Mouse (Mus musculus) hindbrain, embryonic 13.5 days (tissue): ENCODE measurements around the gene M1ap. TPM values are rescaled to one million over a fixed set of nuclear protein-coding genes. Genes with fewer than 3 reads are reported as not detected.
A peak's percentile ranks its signal among the peaks of the same experiment; 100 is the strongest.

ENCODE experiments used
- ATAC-seq: fragments of 200-750 bp; cut with Nextera tagmentation; 2 replicates; pipeline ENCODE4 v1.8.0; 2017; ENCODE audit warnings: moderate TSS enrichment; ENCODE audit not compliant: low FRiP score
- H3K27ac ChIP-seq: fragments of 300-500 bp; sonication (generic); 2 replicates; pipeline ENCODE4 v1.5.1; 2015; ENCODE audit warnings: inconsistent platforms, mild to moderate bottlenecking, moderate library complexity
- H3K27me3 ChIP-seq: fragments of 300-500 bp; sonication (generic); 2 replicates; pipeline ENCODE4 v1.6.1; 2015; ENCODE audit warnings: mild to moderate bottlenecking, inconsistent platforms
- H3K36me3 ChIP-seq: fragments of 300-500 bp; sonication (generic); 2 replicates; pipeline ENCODE4 v1.6.1; 2015; ENCODE audit warnings: mild to moderate bottlenecking, inconsistent platforms
- H3K4me1 ChIP-seq: fragments of 300-500 bp; sonication (generic); replicated peaks from 2 replicates; pipeline ENCODE4 v1.6.1; 2015; ENCODE audit warnings: inconsistent platforms
- H3K4me2 ChIP-seq: fragments of 300-500 bp; sonication (generic); 2 replicates; pipeline ENCODE4 v1.6.1; 2015; ENCODE audit warnings: inconsistent platforms, mild to moderate bottlenecking, moderate library complexity
- H3K4me3 ChIP-seq: fragments of 300-500 bp; sonication (generic); 2 replicates; pipeline ENCODE4 v1.5.1; 2015; ENCODE audit warnings: mild to moderate bottlenecking, inconsistent platforms
- H3K9ac ChIP-seq: fragments of 300-500 bp; sonication (generic); 2 replicates; pipeline ENCODE4 v1.6.1; 2015; ENCODE audit warnings: mild to moderate bottlenecking, inconsistent platforms
- H3K9me3 ChIP-seq: fragments of 300-500 bp; sonication (generic); 2 replicates; pipeline ENCODE4 v1.6.1; 2016; ENCODE audit warnings: inconsistent platforms
- WGBS: fragments of 180-500 bp; shearing (Covaris S2); methylation state at CpG from one replicate; pipeline ENCODE4 v1.1.7; 2015; 5-methylcytosine and 5-hydroxymethylcytosine counted together
- polyA plus RNA-seq: library from polyadenylated mRNA; unstranded; fragments of >200 nt; fragmentation: Nextera tagmentation; extraction: Ambion mirVana; gene quantifications from 2 replicates; pipeline ENCODE4 v1.2.1, GENCODE M21; 2015

The M1ap gene
- polyA plus RNA-seq, 1 experiment from 2014 or later = not detected

DNA sequence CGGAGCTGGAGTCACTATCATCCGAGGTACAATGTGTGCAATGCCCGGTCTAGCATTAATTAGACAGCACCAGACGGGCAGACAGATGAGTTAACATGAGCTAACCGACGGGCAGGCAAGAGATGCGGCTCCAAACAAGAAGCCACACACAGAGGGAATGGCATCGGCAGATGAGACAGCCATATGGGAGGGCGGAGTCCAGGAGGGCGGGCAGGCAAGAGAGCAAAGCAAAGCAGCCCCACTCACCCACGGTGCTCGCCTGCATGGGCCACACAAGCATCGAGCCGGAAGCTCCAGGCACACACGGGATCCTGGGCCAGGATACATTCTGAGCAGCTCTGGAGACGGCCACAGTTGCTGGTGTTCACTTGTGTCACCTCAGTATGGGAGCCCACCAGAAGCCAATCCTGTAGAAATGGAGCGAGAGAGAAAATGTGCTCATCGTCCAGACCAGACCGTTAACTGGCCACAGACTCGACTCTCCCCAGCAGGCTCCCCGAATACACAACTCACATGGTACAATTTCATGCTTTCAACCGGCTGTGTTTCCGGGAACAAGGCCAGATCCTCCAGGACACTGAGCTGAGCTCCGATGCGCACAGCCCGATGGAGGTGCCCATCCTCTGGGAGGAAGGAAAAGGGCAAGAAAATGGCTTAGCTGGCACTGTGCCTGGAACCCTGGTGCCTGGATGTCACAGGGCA, 29.5 kb upstream of the M1ap start:
- Histone ChIP-seq H3K4me2 (no peak overlapping the region), H3K27me3 (0 out of 2 replicates have a peak, but pooled peaks cover 3% of the 10 kb centered on the region), H3K27ac (peak overlapping the region; percentile 73; the same call in 1 of the 2 replicates), H3K4me1 (no peaks in the 10 kb centered on the region), H3K4me3 (no peak overlapping the region), H3K36me3 (peaks cover 70% of the 10 kb centered on the region), H3K9ac (0 out of 2 replicates have a peak overlapping the region, but pooled peaks have one; percentile 9), H3K9me3 (no peaks in the 10 kb centered on the region)
- WGBS = 64% methylated on average over 26 of the region's 26 CpGs
- ATAC-seq = peak; percentile 62

DNA sequence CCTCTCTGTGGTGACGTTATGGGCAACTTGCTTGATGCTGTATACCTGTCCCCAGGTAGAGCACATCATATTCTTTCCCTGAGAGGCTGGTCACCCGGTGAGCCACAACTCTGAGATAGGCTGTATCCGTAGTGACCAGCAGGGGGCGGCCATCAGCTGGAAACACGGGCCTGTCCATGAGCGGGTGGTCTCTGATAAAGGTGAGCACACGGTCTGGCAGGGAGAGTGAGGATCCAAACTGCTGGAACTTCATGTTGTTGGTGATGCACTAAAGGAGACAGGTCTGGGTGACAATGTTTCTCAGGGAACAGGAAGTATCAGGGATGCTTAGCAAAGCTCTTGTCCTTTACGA, 28.9 kb upstream of the M1ap start:
- ATAC-seq = peak; percentile 56
- Histone ChIP-seq H3K36me3 (peaks cover 74% of the 10 kb centered on the region), H3K4me3 (no peak overlapping the region), H3K4me1 (no peaks in the 10 kb centered on the region), H3K27me3 (0 out of 2 replicates have a peak, but pooled peaks cover 3% of the 10 kb centered on the region), H3K27ac (peak overlapping the region; percentile 73; the same call in 1 of the 2 replicates), H3K9ac (no peak overlapping the region), H3K4me2 (no peak overlapping the region), H3K9me3 (no peaks in the 10 kb centered on the region)
- 19% methylated on average over 8 of the region's 8 CpGs for WGBS

DNA sequence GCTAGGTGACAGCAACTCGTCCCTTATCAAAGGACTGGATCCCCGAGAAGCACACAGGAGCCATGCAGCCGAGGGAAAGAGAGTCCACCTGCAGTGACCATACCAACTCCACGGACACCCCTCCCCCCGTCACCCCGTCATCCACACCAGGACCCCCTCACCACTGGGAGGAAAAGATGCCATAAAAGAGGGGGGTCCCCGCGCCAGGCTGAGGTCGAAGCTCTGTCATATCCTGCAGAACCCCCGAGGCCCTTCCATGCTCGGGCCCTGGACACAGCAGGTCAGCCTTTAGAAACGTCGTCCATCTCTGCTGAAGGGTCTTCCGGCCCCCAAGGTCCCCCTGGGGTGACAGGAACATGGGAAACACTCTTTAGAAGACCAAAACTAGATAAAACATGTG, 28.3 kb upstream of the M1ap start:
- Histone ChIP-seq H3K4me1 (no peaks in the 10 kb centered on the region), H3K4me3 (no peak overlapping the region), H3K27me3 (0 out of 2 replicates have a peak, but pooled peaks cover 3% of the 10 kb centered on the region), H3K36me3 (peaks cover 73% of the 10 kb centered on the region), H3K9ac (no peak overlapping the region), H3K9me3 (no peaks in the 10 kb centered on the region), H3K27ac (no peak overlapping the region), H3K4me2 (no peak overlapping the region)
- 82% methylated on average over 14 of the region's 14 CpGs for WGBS
- no peak for ATAC-seq

DNA sequence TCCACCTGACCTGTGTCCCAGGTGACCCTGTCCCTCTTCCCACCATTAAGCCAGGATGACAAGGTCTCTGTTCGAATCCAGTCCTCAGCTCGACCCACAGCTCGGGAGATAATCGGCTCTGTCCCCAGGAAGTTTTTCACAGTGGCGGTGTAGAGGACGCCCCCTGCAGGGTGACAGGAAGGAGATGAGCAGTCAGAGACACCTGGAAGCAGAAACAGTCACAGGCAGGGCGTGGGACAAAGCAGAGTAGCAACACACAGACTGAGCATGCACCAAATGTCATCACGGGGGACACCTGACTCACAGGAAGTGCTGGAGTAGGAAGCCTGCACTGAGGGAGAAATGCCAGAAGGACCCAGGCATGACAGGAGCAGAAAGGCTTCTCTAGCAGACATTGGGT, 27.2 kb upstream of the M1ap start:
- Histone ChIP-seq H3K4me3 (no peak overlapping the region), H3K9me3 (no peaks in the 10 kb centered on the region), H3K27me3 (0 out of 2 replicates have a peak, but pooled peaks cover 3% of the 10 kb centered on the region), H3K27ac (no peak overlapping the region), H3K36me3 (peaks cover 78% of the 10 kb centered on the region), H3K4me2 (no peak overlapping the region), H3K4me1 (no peaks in the 10 kb centered on the region), H3K9ac (no peak overlapping the region)
- no peak for ATAC-seq
- WGBS = 60% methylated on average over 8 of the region's 8 CpGs

DNA sequence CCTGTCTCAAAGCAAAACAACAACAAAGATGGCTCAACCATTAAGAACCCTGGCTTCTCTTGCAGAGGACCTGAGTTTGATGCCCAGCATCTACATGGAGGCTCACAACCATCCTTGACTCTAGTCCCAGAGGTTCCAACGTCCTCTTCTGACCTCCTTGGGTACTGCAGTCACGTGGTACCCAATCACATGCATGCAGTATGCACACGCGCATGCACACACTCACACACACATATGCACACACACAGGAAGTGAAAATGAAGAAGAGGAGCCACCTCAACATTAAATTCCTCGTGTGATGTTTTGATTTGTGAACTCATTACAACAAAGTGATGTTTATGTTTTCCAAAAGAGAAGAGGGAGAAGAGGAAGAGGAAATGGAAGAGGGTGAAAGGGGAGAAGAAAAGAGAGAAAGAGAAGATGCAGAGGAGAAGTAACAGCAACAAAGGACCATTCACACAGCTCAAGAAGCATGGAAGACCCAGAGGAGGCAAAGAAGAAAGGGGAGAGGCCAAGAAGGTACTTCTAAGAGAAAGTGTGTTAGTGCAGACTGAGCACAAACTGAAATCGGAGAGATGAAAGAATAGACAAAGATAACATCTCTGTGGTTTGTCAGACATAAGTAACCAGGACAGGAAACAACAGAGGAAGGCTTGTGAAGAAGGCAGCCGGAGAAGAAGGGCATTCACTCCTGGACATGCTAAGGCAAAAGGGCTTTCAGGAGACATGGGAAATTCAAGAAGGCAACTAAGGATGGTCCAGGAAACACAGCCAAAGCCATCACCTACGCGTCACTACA, 25.1 kb upstream of the M1ap start:
- Histone ChIP-seq H3K4me1 (no peaks in the 10 kb centered on the region), H3K4me2 (no peak overlapping the region), H3K9me3 (no peaks in the 10 kb centered on the region), H3K27ac (no peak overlapping the region), H3K36me3 (peaks cover 84% of the 10 kb centered on the region), H3K9ac (no peak overlapping the region), H3K27me3 (0 out of 2 replicates have a peak, but pooled peaks cover 3% of the 10 kb centered on the region), H3K4me3 (no peak overlapping the region)
- ATAC-seq = no peak
- whole genome bisulfite sequencing = 83% methylated on average over 9 of the region's 9 CpGs

DNA sequence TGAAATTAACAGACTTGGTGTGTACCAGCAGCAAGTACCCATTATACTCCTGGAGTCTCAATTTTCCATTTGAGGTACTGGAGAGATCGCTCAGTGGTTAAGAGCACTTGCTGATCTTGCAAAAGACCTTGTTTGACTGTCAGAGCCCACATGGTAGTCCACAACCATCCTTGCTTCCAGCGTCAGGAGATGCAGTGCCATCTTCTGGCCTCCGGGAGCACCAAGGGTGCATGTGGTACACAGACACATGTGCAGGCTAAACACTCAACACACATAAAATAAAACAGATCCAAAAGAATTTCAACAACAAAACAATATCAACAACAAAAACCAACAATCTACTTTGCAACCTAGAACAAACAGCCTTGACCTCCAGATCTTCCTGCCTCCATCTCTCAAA, 21.7 kb upstream of the M1ap start:
- WGBS = 64% methylated on average over 3 of the region's 3 CpGs
- no peak overlapping the region for H3K4me3 ChIP-seq
- H3K9ac ChIP-seq = no peak overlapping the region
- H3K27me3 ChIP-seq = no peaks in the 10 kb centered on the region
- no peak for ATAC-seq
- no peak overlapping the region for H3K27ac ChIP-seq
- H3K4me2 ChIP-seq = no peak overlapping the region
- peaks cover 57% of the 10 kb centered on the region for H3K36me3 ChIP-seq
- H3K4me1 ChIP-seq = no peaks in the 10 kb centered on the region
- no peaks in the 10 kb centered on the region for H3K9me3 ChIP-seq

DNA sequence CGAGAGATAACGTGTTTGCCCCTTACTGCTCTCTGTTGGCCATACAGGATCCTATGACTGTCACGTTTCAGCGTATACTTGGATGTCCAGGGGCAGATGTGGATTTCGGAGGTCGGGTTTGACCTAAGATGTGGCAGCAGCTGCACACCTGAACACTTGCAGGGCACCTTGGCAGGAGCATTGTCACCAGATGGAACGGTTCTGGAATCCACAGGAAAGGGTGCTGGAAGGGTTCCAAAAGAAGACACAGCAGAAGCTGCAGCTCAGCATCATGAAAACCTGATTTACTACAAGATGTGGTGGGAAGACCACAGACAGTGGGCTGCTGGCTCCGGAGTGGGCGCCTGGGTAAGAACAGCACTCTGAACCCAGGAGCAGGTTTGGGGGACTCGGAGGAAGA, 20.6 kb upstream of the M1ap start:
- no peak overlapping the region for H3K27ac ChIP-seq
- 90% methylated on average over 10 of the region's 10 CpGs for WGBS
- no peaks in the 10 kb centered on the region for H3K4me1 ChIP-seq

DNA sequence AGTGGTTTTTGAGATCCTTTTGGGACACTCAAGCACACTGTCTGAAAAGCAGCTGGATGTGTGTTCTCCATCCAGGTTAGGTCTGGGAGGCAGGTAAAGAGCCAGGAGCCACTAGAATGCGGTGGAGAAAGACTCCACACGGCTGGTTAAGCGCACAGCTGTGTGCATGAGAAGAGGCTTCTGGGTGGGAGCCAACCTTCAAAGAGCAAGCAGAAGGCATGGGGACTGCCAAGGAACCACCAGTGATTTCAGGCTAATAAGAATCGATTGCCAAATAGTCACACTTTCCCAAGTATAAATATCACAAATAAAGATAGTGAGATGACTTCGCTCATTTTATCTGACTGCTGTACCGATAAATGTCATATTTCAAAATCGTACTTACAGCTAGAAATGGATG, 20.2 kb upstream of the M1ap start:
- WGBS = 88% methylated on average over 7 of the region's 7 CpGs
- peaks cover 62% of the 10 kb centered on the region for H3K36me3 ChIP-seq
- no peak overlapping the region for H3K9ac ChIP-seq
- H3K27ac ChIP-seq = no peak overlapping the region
- ATAC-seq = no peak
- H3K4me1 ChIP-seq = no peaks in the 10 kb centered on the region
- H3K4me3 ChIP-seq = no peak overlapping the region
- H3K4me2 ChIP-seq = no peak overlapping the region
- no peaks in the 10 kb centered on the region for H3K27me3 ChIP-seq
- H3K9me3 ChIP-seq = no peaks in the 10 kb centered on the region

More for the DNA sequence above, 20.6 kb upstream of the M1ap start:
- Histone ChIP-seq H3K9ac (no peak overlapping the region), H3K4me2 (no peak overlapping the region), H3K9me3 (no peaks in the 10 kb centered on the region), H3K4me3 (no peak overlapping the region), H3K27me3 (no peaks in the 10 kb centered on the region), H3K36me3 (peaks cover 62% of the 10 kb centered on the region)
- ATAC-seq = no peak

DNA sequence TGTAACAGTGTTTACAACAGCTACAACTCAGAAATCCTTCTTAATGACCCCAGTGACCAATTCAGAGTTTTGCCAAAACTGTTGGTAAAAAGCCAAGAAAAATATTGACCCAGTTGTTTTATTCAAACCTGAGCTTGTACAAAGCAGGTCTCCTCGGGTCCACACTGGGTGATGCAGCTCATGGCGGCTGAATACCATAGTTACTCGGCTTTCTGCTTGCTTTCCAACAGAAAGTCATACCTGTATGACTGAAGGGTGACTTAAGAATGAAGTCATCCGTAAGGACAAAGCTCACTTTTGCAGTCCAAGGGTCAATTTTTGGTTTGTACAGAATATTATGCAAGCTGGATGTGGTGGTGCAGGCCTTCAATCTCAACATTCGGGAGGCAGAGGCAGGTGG, 19.1 kb upstream of the M1ap start:
- H3K9ac ChIP-seq = no peak overlapping the region
- no peaks in the 10 kb centered on the region for H3K27me3 ChIP-seq
- no peaks in the 10 kb centered on the region for H3K9me3 ChIP-seq
- peaks cover 64% of the 10 kb centered on the region for H3K36me3 ChIP-seq
- H3K4me1 ChIP-seq = no peaks in the 10 kb centered on the region
- no peak overlapping the region for H3K27ac ChIP-seq
- no peak for ATAC-seq
- H3K4me2 ChIP-seq = no peak overlapping the region
- no peak overlapping the region for H3K4me3 ChIP-seq
- 79% methylated on average over 5 of the region's 5 CpGs for WGBS

DNA sequence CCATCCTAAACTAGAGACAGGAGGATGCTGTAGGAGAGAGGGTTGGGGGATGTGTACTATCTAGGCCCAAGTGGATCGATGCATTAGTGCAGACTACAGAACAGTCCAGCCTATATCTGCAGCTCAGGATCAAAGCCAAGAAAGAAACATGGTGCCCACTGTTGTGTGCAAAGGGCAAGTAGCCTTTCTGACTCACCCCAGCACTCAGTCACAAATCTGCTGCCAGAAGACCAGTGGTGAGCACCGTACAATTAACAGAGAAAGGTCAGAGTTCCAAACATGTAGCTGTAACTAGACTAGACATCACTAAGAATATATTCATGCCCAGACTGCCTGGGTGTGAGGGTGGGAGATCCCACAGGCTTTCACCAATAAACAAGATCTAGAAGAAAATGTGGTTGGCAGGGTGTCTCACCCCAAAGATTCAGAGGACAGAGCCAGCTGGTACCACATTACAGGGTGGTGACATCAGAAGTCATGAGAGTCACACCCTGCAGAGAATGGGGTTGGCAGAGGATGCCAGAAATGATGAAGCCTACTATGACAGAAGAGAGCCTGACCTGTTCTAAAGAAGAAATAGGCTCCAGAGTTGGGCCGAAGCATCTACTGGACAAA, 12.0 kb upstream of the M1ap start:
- H3K9me3 ChIP-seq = no peaks in the 10 kb centered on the region
- H3K4me1 ChIP-seq = peaks cover 14% of the 10 kb centered on the region
- WGBS = 88% methylated on average over 3 of the region's 3 CpGs
- no peak overlapping the region for H3K9ac ChIP-seq
- H3K27me3 ChIP-seq = 0 out of 2 replicates have a peak, but pooled peaks cover 3% of the 10 kb centered on the region
- no peak overlapping the region for H3K4me3 ChIP-seq
- no peak overlapping the region for H3K4me2 ChIP-seq
- H3K36me3 ChIP-seq = peaks cover 60% of the 10 kb centered on the region
- ATAC-seq = no peak
- H3K27ac ChIP-seq = no peak overlapping the region

DNA sequence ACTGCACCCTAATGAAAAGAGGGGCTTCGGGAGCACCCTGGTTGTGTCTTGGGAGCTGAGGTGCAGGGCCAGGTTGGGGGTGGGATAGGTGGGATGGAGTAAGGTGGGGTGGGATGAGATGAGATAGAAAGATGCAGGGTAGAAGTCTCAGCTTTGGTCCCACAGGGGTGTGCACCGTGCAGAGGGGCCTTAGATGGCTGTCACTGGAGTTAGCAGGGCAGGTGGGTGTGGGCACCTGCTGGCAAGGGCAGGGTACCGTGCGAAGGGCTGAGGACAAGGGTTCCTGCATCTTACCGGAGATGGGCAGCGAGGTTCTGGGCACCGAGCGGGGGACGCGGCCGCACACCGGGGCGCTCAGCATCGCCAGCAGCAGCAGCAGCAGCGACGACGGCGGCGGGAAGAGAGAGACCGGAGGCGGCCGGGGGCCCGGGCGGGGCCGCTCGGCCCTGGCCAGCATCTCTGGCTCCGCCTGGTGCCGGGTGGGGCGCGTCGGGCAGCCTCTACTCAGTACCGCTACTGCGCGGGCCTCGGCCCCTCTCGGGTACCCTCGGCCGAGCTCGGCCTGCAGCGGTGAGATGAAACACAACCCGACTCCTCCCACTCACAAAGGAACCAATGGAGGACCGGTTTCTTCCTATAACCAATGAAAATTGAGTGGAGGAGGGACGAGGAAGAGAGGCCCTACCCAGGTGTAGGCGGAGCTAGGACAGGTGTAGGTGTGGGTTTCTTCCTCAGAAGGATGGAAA, 7.4 kb upstream of the M1ap start, which contains the start of gene Sema4f:
Gene Sema4f (minus strand): TSS at position 603 of the 746 bp plus-strand sequence.
- Histone ChIP-seq H3K36me3 (peaks cover 18% of the 10 kb centered on the region), H3K9ac (peak within 1 kb of the TSS; percentile 92), H3K4me2 (peak within 1 kb of the TSS; percentile 68), H3K4me1 (peaks cover 16% of the 10 kb centered on the region), H3K9me3 (no peaks in the 10 kb centered on the region), H3K27me3 (0 out of 2 replicates have a peak, but pooled peaks cover 6% of the 10 kb centered on the region), H3K4me3 (peak within 1 kb of the TSS; percentile 71), H3K27ac (peak within 1 kb of the TSS; percentile 74)
- 1% methylated on average over 37 of the region's 44 CpGs for WGBS
- peak; percentile 98 for ATAC-seq

DNA sequence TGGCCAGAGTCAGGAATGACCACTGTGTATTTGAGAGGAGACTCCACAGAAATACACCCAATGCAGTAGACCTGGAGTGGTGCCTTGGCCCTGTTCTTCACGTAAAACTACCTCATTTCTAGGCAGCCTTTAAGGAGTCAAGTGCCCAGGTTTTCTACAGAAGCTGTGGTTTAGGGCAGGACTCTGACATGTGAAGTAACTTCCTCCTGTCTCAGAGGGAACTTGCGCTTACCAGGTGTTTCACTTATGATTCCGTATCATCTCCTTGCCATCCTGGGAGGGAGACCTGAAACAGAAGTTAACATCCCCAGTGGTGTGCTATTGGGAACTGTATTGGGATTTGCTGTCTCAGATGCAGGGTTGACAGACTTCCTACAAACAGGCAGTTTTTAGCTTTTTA, 5.9 kb upstream of the M1ap start:
- no peak for ATAC-seq
- WGBS = 88% methylated on average over 3 of the region's 3 CpGs
- Histone ChIP-seq H3K9me3 (no peaks in the 10 kb centered on the region), H3K36me3 (peaks cover 4% of the 10 kb centered on the region), H3K4me2 (no peak overlapping the region), H3K27ac (no peak overlapping the region), H3K4me1 (peaks cover 16% of the 10 kb centered on the region), H3K9ac (no peak overlapping the region), H3K4me3 (no peak overlapping the region), H3K27me3 (0 out of 2 replicates have a peak, but pooled peaks cover 6% of the 10 kb centered on the region)
